ENCODE assay signal across 16 mouse cellular contexts in the genomic region with DNA sequence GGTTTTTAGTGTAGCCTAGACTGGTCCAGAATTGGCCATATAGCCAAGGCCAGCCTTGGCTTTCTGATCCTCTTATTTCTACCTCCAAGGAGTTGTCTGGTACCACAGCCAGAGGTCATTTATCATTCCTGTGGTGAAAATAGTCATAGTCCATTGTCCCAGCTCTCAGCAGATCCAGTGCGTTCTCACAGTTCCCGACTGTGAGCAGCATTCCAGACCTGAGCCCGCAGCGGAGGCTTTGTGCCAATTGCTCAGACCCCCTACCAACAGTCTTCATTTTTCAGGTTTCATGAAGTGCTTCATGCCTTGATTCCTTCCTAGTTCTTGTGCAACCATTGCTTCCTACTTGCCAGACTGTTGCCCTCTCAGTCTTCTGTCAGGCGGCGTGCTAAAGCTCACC.
"Had no signal": no experiment of that assay in that cellular context is flagged by ENCODE, and none has a peak within 500 bp of the region (broad histone marks: within the 10 kb centered on the region; RNA-seq: fewer than 3 reads in every experiment).

No protein-coding gene starts in this region.

- H3K27me3 ChIP-seq: neural tube, embryonic 13.5 days; neural tube, embryonic 15.5 days; stomach, embryonic 15.5 days had no signal

- H3K9ac ChIP-seq: neural tube, embryonic 13.5 days; neural tube, embryonic 15.5 days; stomach, embryonic 15.5 days had no signal

- H3K27ac ChIP-seq: neural tube, embryonic 13.5 days; neural tube, embryonic 15.5 days; stomach, embryonic 15.5 days; stomach, postnatal 0 days had no signal

- H3K36me3 ChIP-seq: neural tube, embryonic 13.5 days; neural tube, embryonic 15.5 days; stomach, embryonic 15.5 days had no signal

- H3K4me3 ChIP-seq: neural tube, embryonic 13.5 days; neural tube, embryonic 15.5 days; stomach, embryonic 15.5 days had no signal

- H3K9me3 ChIP-seq: neural tube, embryonic 13.5 days; neural tube, embryonic 15.5 days; stomach, embryonic 15.5 days had no signal

- H3K4me1 ChIP-seq: neural tube, embryonic 13.5 days; neural tube, embryonic 15.5 days; stomach, embryonic 15.5 days had no signal

- DNase-seq: retina, postnatal 1 day; right cerebral cortex, adult 18-20 months; right cerebral cortex, postnatal 14 days; right cerebral cortex, postnatal 25 days; right cerebral cortex, postnatal 4 days; spleen, adult 18-20 months; thymus, adult 18-20 months; thymus, adult 2 months; thymus, postnatal 14 days; thymus, postnatal 25 days; thymus, postnatal 36 days; thymus, postnatal 4 days had no signal

- H3K4me2 ChIP-seq: neural tube, embryonic 13.5 days; neural tube, embryonic 15.5 days; stomach, embryonic 15.5 days had no signal
